Mouse (Mus musculus): ENCODE results near the gene Ephb1. TPM values are rescaled to one million over a fixed set of nuclear protein-coding genes. Genes with fewer than 3 reads are reported as not detected.

Ephb1 gene
- polyA plus RNA-seq, 1 experiment, result 0.97 TPM

GRCm38 (mm10) chr9:102249124-102249816 lies 105.2 kb downstream of the Ephb1 start:
- DNase-seq (ENCODE audit: low read depth), result no peak

- no peak for DNase-seq (ENCODE audit: low read depth)
Observed at GRCm38 (mm10) chr9:102245551-102245950, 108.9 kb downstream of the Ephb1 start.

DNA sequence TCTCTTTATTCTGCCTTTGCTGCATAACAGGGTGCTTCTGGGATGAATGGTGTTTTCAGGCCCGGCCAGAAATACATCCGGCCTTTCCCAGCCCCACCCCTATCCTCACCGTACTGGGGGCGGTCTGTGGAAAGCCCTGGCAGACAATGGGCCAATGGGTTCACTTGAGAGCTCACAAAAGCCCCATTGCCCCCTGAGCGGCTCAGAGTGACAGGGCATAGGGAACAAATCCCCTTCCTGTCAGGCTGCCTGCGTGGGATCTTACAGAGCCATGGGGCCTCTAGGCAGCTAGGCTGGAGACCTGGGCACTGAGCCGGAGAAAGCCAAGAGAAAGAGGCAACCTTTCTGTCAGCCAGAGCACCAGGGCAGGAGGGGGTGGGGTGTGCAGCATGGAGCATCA lies 111.2 kb downstream of the Ephb1 start:
- DNase-seq (ENCODE audit: low read depth), result no peak

DNA sequence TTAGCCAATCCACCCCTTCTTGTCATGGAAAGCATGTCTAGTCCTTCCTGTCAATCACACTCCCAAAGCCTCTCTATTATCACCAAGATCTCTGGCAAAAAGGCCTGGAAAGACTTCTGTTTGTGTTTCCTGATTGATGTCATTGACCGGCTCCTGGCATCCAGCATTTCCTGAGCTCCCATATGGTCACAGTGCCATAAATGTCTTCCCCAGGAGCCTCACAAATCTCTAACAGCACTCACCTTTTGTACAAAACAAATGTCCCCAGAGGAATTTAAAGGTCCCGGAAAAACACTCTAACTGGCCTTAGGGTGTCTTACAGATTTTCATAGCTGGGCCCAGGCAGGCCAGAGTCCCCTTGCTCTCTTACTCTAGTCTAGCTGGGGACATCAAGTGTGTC lies 112.9 kb downstream of the Ephb1 start:
- no peak for DNase-seq (ENCODE audit: low read depth)

DNA sequence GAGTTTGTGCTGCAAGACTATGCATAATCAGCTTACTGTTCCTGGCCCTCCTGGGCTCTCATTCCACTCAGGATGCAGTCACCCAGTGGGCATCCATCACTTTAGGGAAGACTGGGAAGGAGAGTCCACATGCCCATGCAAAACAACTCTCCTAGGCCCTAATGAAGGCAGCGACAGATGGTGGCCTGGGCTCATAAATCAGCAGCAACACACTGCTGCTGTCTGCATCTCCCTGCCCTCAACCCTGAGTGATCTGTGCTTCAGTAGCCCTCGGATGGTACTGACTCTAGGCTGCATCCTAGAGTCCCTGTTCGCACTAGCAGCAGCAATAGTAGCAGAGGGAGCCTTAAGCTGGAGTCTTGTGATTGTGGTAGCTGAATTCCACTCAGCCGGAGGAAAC lies 114.3 kb downstream of the Ephb1 start:
- no peak for DNase-seq (ENCODE audit: low read depth)

DNA sequence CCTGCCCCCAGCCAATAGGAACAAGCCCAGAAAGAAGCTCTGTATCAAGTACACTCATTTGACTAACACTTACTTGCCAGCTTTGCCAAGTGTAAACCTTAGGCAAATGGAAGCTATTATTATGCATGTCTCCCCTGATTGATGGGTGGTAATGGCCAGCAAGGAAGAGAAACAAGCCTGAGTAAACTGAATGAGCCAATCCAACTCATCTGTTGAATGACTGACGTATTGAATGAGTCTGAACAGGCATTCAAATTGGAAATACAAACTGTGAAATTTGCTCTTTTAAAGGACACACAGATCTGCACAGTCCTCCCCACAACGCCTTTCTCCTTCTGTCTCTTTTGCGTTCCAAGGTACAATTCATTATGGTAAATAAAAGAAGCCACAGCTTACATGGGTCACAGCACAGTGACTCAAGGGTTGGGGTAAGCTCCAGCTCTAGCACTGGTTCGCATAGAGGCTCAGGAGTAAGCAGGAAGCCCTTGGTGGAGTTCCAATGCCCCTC lies 119.0 kb downstream of the Ephb1 start:
- no peak for DNase-seq (ENCODE audit: low read depth)

DNA sequence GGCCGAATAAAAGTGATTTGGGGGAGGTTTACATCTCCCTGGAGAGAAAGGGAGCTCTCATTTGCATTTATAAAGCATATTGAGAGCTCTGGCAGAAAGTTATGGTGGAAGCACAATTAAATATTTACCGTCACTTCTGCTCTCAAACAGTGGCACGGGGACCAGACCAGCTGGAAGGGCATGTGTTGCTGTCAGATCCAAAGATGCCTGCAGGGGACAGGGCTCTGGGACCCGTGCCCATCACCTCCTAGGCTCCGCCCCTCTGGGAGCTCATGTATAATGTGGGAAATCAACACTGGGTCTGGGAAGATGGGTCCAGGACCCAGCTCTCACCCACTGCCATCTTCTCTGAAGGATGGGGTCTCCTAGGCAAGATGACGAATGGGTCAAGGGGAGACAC lies 123.2 kb downstream of the Ephb1 start:
- DNase-seq (ENCODE audit: low read depth), result no peak

DNA sequence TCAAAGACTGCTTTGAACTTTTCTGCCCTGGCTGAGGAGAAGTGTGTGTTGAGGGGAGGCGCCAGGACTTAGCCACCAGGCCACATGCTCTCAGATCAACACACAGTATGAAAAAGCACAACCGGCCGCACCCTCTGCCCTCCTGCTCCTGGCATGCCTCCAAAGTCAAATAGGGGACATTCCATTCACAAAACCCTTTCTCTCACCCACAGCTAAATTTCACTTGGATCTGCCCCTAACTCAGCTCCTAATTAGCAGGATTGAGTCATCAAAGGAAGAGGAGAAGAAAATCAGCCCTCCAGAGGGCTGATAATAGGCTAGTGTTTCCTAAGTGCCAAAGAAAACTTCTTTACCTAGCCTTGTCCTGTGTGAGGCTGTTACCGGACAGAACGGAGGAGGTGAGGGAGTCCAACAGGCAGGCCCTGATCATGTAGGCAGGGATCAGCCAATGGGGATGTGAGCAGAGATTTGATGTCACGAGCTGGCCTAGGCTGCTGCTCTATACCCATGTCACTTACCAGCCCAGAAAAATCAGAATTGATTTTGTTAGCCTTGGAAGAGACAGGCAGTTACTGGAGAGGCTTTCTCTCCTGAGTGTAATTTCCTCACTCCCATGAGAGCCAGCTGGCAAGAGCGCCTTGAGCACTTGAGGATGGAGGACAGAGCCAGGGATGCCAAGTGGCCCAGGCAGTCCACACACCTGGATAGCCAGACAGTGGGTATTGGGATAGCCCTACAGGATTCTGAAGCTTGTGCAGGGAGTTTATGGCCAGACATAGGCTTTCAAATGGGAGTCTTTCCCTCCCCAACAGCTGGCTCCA lies 137.5 kb downstream of the Ephb1 start:
- DNase-seq (ENCODE audit: low read depth), result no peak

GRCm38 (mm10) chr9:102212036-102212383 lies 142.5 kb downstream of the Ephb1 start:
- no peak for DNase-seq (ENCODE audit: low read depth)

- DNase-seq (ENCODE audit: low read depth), result no peak
Observed at GRCm38 (mm10) chr9:102211296-102212035, 143.0 kb downstream of the Ephb1 start.

- DNase-seq (ENCODE audit: low read depth), result no peak
Observed at GRCm38 (mm10) chr9:102205518-102205917, 149.0 kb downstream of the Ephb1 start.

GRCm38 (mm10) chr9:102201867-102202266 lies 152.6 kb downstream of the Ephb1 start:
- no peak for DNase-seq (ENCODE audit: low read depth)

DNA sequence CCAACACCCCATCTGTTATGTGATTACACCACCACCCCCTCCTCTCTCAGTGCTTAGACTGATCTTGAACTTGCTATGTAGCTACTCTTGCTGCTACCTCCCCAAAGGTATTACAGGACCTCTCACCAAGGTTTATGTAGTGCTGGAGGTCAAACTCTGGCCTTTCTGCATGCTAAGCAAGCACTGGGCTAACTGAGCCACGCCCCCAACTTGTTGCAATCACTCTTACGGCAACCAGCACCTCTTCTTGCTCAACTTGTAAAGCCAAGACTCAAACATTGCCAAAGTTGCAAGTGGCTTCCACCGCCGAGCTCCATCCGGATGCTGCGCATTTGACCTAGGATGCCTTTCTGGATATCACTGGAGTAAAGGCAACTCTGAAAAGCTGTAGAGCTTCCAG lies 157.6 kb downstream of the Ephb1 start:
- DNase-seq (ENCODE audit: low read depth), result peak; percentile 26

DNA sequence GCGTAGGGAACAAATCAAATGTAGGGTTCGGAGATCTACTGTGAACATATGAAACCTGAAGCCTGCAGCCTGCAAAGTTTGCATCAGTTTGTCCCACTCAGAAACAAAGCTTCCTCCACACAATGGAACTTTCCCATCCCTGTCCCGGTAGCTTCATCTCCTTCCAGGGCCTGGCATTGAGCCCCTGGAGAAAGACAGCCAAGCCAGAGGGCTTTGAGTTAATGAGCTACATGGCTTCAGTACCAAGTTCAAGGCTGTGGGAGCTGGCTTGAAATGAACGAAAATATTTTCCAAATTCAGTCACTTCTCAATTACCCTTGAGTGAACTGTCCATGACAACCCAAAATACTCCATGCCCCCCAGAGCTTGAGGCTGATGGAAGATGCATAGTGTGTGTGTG lies 160.4 kb downstream of the Ephb1 start:
- no peak for DNase-seq (ENCODE audit: low read depth)

- no peak for DNase-seq (ENCODE audit: low read depth)
Observed at GRCm38 (mm10) chr9:102192724-102193685, 161.5 kb downstream of the Ephb1 start.

DNA sequence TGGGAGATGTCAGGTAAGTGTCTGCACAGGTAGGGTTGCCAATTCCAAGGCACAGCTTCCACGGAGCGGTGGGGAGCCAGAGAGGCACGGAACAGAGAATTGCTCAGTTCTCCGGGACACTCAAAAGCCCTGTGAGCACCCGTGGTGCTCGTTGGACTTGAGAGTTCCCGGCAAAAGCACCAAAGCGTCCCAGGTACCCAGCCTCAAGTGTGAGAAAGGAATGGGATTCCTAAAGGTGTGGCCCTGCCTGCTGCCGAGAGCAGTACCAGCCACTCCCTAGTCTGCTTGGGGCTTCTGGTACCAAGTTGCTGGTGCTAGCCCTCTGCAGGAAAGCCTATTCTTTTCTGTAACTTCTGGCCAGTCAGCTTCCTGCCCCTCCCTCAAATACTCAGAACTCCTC lies 164.4 kb downstream of the Ephb1 start:
- DNase-seq (ENCODE audit: low read depth), result no peak

DNA sequence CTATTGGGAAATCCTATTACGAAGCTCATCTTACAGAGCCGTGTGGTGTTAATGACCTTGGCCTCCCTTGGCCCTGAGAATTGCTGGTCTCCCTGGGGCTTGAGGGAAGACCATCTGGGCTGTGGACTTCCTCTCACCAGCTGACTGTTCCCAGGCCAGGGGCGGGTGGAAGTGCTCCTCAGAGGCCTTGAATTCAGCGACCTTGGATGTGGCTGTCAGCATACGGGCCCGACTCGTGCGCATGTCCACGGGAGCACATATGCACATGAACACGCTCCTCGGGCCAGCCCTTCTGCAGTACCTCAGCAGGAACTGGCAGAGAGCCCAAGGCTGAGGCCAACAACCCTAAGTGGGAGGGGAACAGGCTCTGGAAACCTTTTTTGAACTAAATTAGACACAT lies 165.1 kb downstream of the Ephb1 start:
- no peak for DNase-seq (ENCODE audit: low read depth)

- DNase-seq (ENCODE audit: low read depth), result no peak
Observed at GRCm38 (mm10) chr9:102183663-102184274, 170.7 kb downstream of the Ephb1 start.

- no peak for DNase-seq (ENCODE audit: low read depth)
Observed at GRCm38 (mm10) chr9:102181810-102182490, 172.5 kb downstream of the Ephb1 start.

DNA sequence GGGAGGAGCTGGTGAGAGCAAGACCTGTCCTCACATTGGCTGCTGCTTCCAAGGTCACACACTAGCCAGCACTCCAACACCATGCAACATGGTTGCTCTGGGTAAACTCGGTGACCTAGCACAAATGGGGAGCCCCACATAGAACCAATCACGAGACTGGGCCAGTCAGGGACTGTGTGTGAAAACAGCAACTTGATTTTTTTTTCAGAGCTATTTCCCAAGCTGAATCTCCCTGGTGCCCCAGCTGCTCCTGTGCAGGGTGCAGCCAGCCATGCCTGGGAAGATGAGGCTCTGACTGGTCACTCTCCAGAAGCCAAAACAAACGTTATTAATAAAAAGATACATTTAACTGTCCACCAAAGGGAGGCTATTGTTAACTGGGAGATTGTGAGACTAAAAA lies 173.2 kb downstream of the Ephb1 start:
- DNase-seq (ENCODE audit: low read depth), result no peak

Measured in gonadal fat pad, adult 2 months (tissue).